Mouse (Mus musculus): Measurements from ENCODE around the gene Hcn3.
"Not testable (repeated sequence)": the region's sequence is repeated elsewhere in the genome, so short reads cannot be mapped to it uniquely, and the experiment has no call there.

Hcn3 gene

GRCm38 (mm10) chr3:89181749-89182500, 21.9 kb upstream of the Hcn3 start:
- peak in 1 of 2 experiments; percentile 62 for DNase-seq (ENCODE audit: low spot score in 2 of 2)

DNA sequence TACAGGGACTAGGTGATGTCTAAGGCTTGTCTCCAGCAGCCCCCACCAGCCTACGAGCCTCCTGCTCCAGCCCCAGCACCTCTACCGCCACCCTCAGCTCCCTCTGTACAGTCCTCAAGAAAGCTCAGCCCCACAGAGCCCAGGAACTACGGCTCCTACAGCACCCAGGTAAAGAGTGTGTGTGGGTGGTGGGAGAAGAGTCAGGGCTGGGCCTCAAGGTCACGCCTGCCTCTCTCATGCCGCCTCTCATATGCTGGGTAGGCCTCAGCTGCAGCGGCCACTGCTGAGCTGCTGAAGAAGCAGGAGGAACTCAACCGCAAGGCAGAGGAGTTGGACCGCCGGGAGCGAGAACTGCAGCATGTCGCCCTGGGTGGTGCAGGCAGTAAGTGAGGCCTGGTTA, 19.1 kb upstream of the Hcn3 start:
- DNase-seq (ENCODE audit: low spot score in 2 of 2) = no peak

DNA sequence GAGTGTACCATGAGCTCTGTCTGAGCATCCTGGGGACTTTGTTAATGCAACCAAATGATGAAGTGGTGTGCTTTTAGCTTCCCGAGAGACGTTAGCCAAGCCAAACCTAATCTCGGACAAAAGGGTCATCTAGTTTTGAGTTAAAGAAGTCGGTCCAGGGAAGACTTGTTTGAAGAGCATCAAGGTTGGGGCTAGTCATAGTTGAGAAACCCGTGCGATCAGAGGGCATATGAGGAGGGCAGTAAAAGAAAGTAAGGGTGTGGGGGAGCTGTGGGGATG, 18.1 kb upstream of the Hcn3 start:
- no peak for DNase-seq (ENCODE audit: low spot score in 2 of 2)

- DNase-seq (ENCODE audit: low spot score in 2 of 2) = peak; percentile 78 to 90
Measured at GRCm38 (mm10) chr3:89177242-89178106, 17.5 kb upstream of the Hcn3 start, which contains the start of gene Scamp3. TSS of gene Scamp3 (plus strand) at chr3:89177473.

GRCm38 (mm10) chr3:89176421-89176820, 16.4 kb upstream of the Hcn3 start:
- DNase-seq (ENCODE audit: low spot score in 2 of 2) = no peak

DNA sequence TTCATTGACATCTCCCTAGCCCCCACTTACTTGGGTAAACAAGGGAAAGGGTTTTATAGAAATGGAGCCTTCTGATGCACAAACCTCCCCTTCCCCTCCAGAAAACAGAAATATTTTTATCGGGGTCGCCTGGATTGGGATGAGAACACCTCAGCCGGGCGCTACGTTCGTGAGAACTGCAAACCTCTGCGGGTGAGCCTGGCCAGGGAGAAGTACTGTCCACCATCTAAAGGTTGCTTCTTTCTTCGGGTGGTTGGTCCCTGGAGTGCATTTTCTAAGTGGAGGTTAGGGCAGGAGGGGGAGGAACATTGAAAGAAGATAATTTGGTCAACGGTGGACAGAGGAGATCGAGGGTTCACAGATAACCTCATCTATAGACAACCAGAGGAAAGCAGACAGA, 15.5 kb upstream of the Hcn3 start:
- DNase-seq (ENCODE audit: low spot score in 2 of 2) = peak in 1 of 2 experiments; percentile 57

- DNase-seq (ENCODE audit: low spot score in 2 of 2) = peak in 1 of 2 experiments; percentile 57
Measured at GRCm38 (mm10) chr3:89174844-89175243, 14.8 kb upstream of the Hcn3 start.

DNA sequence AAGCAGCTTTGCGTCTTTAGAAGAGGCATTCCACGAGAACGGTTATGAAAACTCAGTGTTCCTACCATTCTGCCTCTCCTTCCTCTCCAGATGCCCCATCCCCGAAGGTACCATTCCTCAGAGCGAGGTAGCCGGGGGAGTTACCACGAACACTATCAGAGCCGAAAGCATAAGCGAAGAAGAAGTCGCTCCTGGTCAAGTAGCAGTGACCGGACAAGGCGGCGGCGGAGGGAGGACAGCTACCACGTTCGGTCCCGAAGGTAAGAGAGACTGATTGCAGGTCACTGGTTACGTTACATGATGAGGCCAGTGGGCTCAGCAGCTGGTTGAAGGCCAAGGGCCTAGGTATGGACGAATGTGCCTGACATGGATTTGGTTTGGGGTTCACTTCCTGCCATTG, 6.9 kb upstream of the Hcn3 start:
- DNase-seq (ENCODE audit: low spot score in 2 of 2) = no peak

DNA sequence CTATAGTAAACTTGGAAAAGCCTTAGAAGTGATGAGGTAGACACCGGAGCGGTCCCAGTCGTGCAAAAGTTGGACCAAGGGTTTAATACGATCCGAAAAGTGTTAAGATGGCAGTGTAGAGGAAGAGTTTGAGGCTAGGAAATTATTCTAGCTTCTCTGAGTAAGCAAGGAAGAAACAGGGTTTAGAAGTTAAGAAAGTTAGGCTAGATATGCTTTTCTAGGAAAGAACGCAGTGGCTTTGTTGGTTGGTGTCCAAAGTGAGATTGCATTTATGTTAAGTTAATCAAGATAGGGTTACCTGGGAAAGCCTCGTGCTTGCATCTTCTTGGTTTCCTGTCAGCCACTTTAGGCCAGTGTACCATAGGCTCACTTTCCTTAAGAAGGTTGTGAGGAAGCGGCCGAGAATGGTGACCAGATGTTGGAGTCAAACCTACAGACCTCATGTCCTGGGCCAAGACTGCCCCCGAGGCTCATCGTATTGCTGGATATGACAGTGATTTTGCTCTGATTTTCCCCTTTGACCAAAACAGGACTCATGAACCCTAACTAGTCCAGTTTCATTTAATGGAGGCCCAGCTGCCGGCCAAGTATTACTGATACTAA, 5.4 kb upstream of the Hcn3 start:
- DNase-seq (ENCODE audit: low spot score in 2 of 2) = no peak

GRCm38 (mm10) chr3:89164506-89165267, 4.7 kb upstream of the Hcn3 start, which contains the start of gene Clk2:
TSS of gene Clk2 (plus strand) at chr3:89164795.
- DNase-seq (ENCODE audit: low spot score in 2 of 2) = peak; percentile 95 to 96

DNA sequence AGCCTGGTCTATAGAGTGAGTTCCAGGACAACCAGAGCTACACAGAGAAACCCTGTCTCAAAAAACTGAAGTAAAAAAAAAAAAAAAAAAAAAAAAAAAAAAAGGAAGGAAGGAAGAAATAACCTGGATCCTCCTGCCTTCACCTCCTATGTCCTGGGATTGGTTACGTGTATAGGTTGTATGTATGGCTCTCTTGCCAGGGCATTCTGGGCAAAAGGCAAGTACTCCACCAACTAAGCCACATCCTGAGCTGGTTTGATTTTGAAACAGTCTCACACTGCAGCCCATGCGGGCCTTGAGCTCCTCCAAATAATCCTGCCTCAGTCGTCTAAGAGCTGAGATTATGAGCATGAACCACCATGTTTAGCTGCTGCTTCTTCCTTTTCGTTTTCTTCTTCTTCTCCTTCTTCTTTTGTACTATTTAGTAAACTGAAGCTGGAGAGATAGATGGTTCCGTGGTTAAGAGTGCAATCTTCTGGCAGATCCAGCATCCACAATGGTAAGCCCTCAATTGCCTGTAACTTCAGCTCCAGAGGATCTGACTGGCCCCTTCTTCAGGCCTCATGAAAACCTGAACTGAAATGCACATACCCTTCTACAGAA, 3.7 kb upstream of the Hcn3 start:
- DNase-seq (ENCODE audit: low spot score in 2 of 2) = no peak

DNA sequence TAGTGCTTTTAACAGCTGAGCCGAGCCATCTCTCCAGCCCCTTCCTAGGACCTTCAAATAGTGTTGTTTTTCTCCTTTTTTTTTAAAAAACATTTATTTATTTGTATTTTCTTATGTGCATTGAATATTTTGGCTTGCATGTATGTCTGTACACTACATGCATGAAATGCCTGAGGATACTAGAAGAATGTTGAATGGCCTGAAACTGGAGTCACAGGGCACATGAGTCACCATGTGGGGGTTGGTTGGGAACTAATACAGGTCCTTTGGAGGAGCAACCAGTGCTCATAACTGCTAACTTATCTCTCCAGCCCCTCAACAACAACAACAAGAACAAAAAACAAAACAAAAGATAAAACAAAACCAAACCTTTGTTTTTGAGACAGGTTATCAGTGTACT, 3.1 kb upstream of the Hcn3 start:
- no peak for DNase-seq (ENCODE audit: low spot score in 2 of 2)

DNA sequence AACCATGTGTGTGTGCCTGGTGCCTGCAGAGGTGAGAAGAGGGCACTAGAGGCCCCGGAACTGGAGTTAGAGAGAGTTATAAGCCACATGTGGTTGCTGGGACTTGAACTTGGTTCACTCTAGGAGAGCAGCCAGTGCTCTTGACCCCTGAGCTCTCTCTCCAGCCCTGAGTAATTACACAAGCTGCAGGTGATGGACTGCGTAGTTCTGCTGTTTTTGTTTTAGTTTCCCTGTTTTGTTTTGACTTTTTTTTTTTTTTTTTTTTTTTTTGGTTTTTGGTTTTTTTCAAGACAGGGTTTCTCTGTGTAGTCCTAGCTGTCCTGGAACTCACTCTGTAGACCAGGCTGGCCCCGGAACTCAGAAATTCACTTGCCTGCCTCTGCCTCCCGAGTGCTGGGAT, 1.8 kb upstream of the Hcn3 start:
- DNase-seq (ENCODE audit: low spot score in 2 of 2) = no peak

- not testable (repeated sequence) for DNase-seq (ENCODE audit: low spot score in 2 of 2)
Measured at GRCm38 (mm10) chr3:89161207-89161606, 1.2 kb upstream of the Hcn3 start.

- DNase-seq (ENCODE audit: low spot score in 2 of 2) = peak; percentile 62 to 84
Measured at GRCm38 (mm10) chr3:89159211-89159610, 785 bp downstream of the Hcn3 start.

DNA sequence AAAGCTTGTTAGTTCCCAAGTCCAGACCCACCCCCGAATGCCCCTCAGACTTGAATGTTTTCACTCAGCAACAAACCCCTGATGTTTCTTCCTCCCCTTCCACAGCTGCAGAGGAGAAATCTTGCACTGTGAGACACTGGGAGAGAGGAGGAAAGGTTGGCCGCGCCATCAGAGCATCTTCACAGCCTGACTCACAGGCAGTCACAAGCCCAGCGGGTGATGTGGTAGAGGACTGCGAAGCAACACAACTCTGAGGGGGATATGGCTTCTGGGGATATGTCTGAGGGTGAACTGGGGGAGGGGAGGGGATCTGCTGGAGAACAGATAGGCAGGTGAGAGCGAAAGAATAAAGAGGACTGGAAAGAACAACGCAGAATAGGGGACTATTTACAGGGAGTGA, 1.3 kb downstream of the Hcn3 start:
- DNase-seq (ENCODE audit: low spot score in 2 of 2) = no peak

GRCm38 (mm10) chr3:89156951-89157350, 3.0 kb downstream of the Hcn3 start:
- no peak for DNase-seq (ENCODE audit: low spot score in 2 of 2)

DNA sequence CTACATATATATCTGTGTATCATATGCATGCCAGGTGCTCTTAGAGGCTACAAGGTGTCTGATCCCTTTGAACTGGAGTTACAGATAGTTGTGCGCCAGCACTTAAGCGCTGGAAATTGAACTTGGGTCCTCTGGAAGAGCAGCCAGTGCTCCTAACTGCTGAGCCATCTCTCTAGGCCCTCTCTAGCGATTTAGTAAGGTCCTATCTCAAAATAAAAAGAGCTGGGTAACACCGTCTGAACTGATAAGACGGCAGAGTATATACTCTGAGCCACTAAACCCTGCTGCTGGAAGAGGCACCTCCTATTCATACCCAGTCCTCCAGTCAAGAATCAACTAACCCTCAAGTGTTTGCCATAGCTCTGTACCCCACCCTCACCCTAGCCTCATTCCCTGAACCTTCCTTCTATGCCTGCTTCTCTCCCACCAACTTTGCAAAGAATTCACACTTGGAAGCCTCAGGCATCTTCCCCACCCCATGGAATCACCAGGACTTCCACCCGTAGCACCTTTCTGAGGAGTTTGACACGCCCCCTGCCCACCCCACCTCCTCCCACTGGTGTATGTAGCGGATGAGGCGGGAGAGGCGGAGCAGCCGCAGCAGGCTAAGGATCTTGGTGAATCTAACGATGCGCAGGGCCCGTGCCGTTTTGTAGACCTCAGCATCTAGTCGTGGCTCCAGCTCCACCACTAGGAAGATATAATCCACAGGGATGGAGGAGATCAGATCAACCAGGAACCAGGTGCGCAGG, 7.7 kb downstream of the Hcn3 start:
- no peak for DNase-seq (ENCODE audit: low spot score in 2 of 2)

- DNase-seq (ENCODE audit: low spot score in 2 of 2) = no peak
Measured at GRCm38 (mm10) chr3:89148567-89148966, 11.4 kb downstream of the Hcn3 start.

GRCm38 (mm10) chr3:89147979-89148311, 12.1 kb downstream of the Hcn3 start:
- DNase-seq (ENCODE audit: low spot score in 2 of 2) = no peak

All from spleen, postnatal 4 days (tissue).